Mouse (Mus musculus): ENCODE data around the gene Cep112. TPM values are rescaled to one million over a fixed set of nuclear protein-coding genes. Genes with fewer than 3 reads are reported as not detected.

Gene Cep112
- polyA plus RNA-seq, 1 experiment from 2014 or later = 28.7 TPM

- Histone ChIP-seq H3K4me2 (ENCODE audit: low read length) (no peak overlapping the region), H3K27me3 (ENCODE audit: control insufficient read depth, insufficient read depth, low read length) (no peaks in the 10 kb centered on the region), H3K4me1 (ENCODE audit: control insufficient read depth, insufficient read depth, low read length) (no peaks in the 10 kb centered on the region), H3K9me3 (ENCODE audit: control insufficient read depth, low read length) (no peaks in the 10 kb centered on the region), H3K36me3 (ENCODE audit: control insufficient read depth, insufficient read depth, low read length) (no peaks in the 10 kb centered on the region), H3K4me3 (replicated peaks; ENCODE audit: low read depth, low read length) (no peak overlapping the region), H3K9ac (replicated peaks; ENCODE audit: low read length) (no peak overlapping the region), H3K27ac (replicated peaks; ENCODE audit: low read depth, low read length) (no peak overlapping the region)
- DNase-seq (no peak), ATAC-seq (ENCODE audit: low FRiP score, low TSS enrichment) (no peak)
- 73% methylated on average over 2 of the region's 2 CpGs for WGBS
These were observed 169.1 kb downstream of the Cep112 start for GRCm38 (mm10) chr11:108593959-108594579.

- peak; percentile 68 for DNase-seq
- peak overlapping the region; percentile 32 for H3K4me3 ChIP-seq (replicated peaks; ENCODE audit: low read depth, low read length)
- H3K9me3 ChIP-seq (ENCODE audit: control insufficient read depth, low read length) = no peaks in the 10 kb centered on the region
- 18% methylated on average over 3 of the region's 3 CpGs for WGBS
- peak; percentile 74; the same call in 1 of the 2 replicates for ATAC-seq (ENCODE audit: low FRiP score, low TSS enrichment)
- no peaks in the 10 kb centered on the region for H3K4me1 ChIP-seq (ENCODE audit: control insufficient read depth, insufficient read depth, low read length)
- peak overlapping the region; percentile 27 for H3K4me2 ChIP-seq (ENCODE audit: low read length)
- no peaks in the 10 kb centered on the region for H3K27me3 ChIP-seq (ENCODE audit: control insufficient read depth, insufficient read depth, low read length)
- peak overlapping the region; percentile 73 for H3K27ac ChIP-seq (replicated peaks; ENCODE audit: low read depth, low read length)
- H3K9ac ChIP-seq (replicated peaks; ENCODE audit: low read length) = no peak overlapping the region
- no peaks in the 10 kb centered on the region for H3K36me3 ChIP-seq (ENCODE audit: control insufficient read depth, insufficient read depth, low read length)
These were observed 180.3 kb downstream of the Cep112 start for GRCm38 (mm10) chr11:108605301-108605700.

DNA sequence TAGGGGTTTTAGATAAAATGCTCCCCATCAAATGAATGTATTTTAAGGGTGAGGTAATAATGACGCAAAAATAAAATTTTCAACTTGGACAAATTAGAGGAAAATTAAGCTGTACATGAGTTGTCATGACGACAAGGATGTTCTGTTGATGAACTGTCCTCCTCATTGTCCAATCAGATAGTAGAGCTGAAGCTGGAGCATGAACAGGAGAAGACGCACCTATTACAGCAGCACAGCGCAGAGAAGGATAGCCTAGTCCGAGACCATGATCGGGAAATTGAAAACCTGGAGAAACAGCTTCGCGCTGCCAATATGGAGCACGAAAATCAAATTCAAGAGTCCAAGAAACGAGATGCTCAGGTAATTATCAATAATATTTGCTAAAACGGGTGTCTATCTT lies 181.0 kb downstream of the Cep112 start:
- Histone ChIP-seq H3K27ac (replicated peaks; ENCODE audit: low read depth, low read length) (peak overlapping the region; percentile 73), H3K4me3 (replicated peaks; ENCODE audit: low read depth, low read length) (peak overlapping the region; percentile 32), H3K36me3 (ENCODE audit: control insufficient read depth, insufficient read depth, low read length) (no peaks in the 10 kb centered on the region), H3K9me3 (ENCODE audit: control insufficient read depth, low read length) (no peaks in the 10 kb centered on the region), H3K27me3 (ENCODE audit: control insufficient read depth, insufficient read depth, low read length) (no peaks in the 10 kb centered on the region), H3K9ac (replicated peaks; ENCODE audit: low read length) (peak overlapping the region; percentile 39), H3K4me2 (ENCODE audit: low read length) (peak overlapping the region; percentile 27), H3K4me1 (ENCODE audit: control insufficient read depth, insufficient read depth, low read length) (no peaks in the 10 kb centered on the region)
- DNase-seq (peak; percentile 64), ATAC-seq (ENCODE audit: low FRiP score, low TSS enrichment) (peak; percentile 60; the same call in 1 of the 2 replicates)
- WGBS = 53% methylated on average over 11 of the region's 11 CpGs

- Histone ChIP-seq H3K27ac (replicated peaks; ENCODE audit: low read depth, low read length) (peak overlapping the region; percentile 73), H3K9ac (replicated peaks; ENCODE audit: low read length) (peak overlapping the region; percentile 39; the same call in 1 of the 2 replicates), H3K27me3 (ENCODE audit: control insufficient read depth, insufficient read depth, low read length) (no peaks in the 10 kb centered on the region), H3K9me3 (ENCODE audit: control insufficient read depth, low read length) (no peaks in the 10 kb centered on the region), H3K4me1 (ENCODE audit: control insufficient read depth, insufficient read depth, low read length) (no peaks in the 10 kb centered on the region), H3K36me3 (ENCODE audit: control insufficient read depth, insufficient read depth, low read length) (no peaks in the 10 kb centered on the region), H3K4me3 (replicated peaks; ENCODE audit: low read depth, low read length) (peak overlapping the region; percentile 32), H3K4me2 (ENCODE audit: low read length) (peak overlapping the region; percentile 27)
- DNase-seq (peak; percentile 66), ATAC-seq (ENCODE audit: low FRiP score, low TSS enrichment) (no peak)
These were observed 181.8 kb downstream of the Cep112 start for GRCm38 (mm10) chr11:108606836-108607235.

DNA sequence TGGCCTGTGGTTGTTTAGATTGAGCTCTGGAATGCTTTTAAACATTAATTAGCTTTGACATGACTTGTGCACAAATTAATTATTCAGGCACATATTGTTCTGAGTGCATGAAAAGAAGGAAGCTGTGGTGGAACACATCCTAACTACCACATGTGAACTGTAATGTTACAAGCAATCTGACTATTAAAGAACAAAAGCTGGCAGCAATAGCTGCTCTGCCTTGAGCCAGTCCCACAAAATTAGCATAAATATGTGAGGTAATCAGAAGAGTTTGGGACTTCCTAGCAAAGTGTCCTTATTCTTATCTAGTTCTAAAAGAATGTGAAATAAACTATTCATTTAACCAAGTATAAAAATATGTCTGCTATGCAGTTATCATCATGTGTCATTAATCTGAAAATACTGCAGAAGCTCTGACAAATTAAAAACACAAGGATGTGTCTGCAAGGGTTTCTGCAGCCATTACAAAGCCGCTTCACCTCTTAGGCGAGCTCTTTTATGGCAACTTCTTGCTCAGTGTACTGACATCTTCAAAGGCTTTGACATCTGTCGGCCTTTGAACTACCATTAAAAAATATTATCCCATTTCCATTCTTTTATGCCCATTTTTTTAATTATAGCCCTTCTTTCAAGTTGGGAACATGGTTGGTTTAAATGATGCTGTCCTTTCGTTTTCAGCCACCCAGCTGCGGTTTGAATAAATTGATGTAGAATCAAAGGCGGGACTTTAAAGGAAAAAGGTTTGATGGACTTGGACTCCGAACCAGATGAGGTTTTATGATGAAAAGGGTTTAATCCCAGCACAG lies 195.8 kb downstream of the Cep112 start:
- WGBS = 31% methylated on average over 7 of the region's 7 CpGs
- H3K9ac ChIP-seq (replicated peaks; ENCODE audit: low read length) = no peak overlapping the region
- peaks cover 11% of the 10 kb centered on the region for H3K4me1 ChIP-seq (ENCODE audit: control insufficient read depth, insufficient read depth, low read length)
- no peaks in the 10 kb centered on the region for H3K36me3 ChIP-seq (ENCODE audit: control insufficient read depth, insufficient read depth, low read length)
- 0 out of 2 replicates have a peak, but pooled peaks cover 2% of the 10 kb centered on the region for H3K9me3 ChIP-seq (ENCODE audit: control insufficient read depth, low read length)
- H3K27ac ChIP-seq (replicated peaks; ENCODE audit: low read depth, low read length) = peak overlapping the region; percentile 58
- no peaks in the 10 kb centered on the region for H3K27me3 ChIP-seq (ENCODE audit: control insufficient read depth, insufficient read depth, low read length)
- ATAC-seq (ENCODE audit: low FRiP score, low TSS enrichment) (peak; percentile 48; the same call in 1 of the 2 replicates), DNase-seq (no peak)
- peak overlapping the region; percentile 18 for H3K4me2 ChIP-seq (ENCODE audit: low read length)
- H3K4me3 ChIP-seq (replicated peaks; ENCODE audit: low read depth, low read length) = no peak overlapping the region

DNA sequence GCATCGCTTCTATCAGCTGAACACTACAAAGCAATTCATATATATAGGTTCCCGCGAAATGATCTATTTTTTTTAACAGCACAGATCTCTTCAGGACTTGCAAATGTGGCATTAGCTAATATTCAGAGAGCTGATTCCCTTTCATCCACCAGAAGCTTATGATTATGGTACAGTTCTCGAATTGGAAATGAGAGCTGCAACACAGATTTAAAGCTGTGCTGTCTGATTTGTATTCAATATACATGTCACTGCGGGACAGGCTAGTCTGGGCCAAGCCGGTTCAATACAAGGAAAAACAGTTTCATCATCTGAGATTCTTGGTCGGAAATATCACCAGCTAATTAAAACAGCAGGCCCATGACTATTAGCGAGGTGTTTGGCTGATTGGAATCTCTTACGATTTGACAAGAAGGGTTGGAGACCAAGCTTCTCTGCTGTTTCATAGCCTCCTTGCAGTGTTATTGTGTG lies 196.5 kb downstream of the Cep112 start:
- H3K4me2 ChIP-seq (ENCODE audit: low read length) = peak overlapping the region; percentile 18
- H3K4me3 ChIP-seq (replicated peaks; ENCODE audit: low read depth, low read length) = no peak overlapping the region
- WGBS = 19% methylated on average over 9 of the region's 9 CpGs
- H3K4me1 ChIP-seq (ENCODE audit: control insufficient read depth, insufficient read depth, low read length) = peaks cover 11% of the 10 kb centered on the region
- ATAC-seq (ENCODE audit: low FRiP score, low TSS enrichment) (peak; percentile 63; the same call in 1 of the 2 replicates), DNase-seq (peak; percentile 77)
- no peaks in the 10 kb centered on the region for H3K27me3 ChIP-seq (ENCODE audit: control insufficient read depth, insufficient read depth, low read length)
- peak overlapping the region; percentile 58 for H3K27ac ChIP-seq (replicated peaks; ENCODE audit: low read depth, low read length)
- H3K9me3 ChIP-seq (ENCODE audit: control insufficient read depth, low read length) = 0 out of 2 replicates have a peak, but pooled peaks cover 3% of the 10 kb centered on the region
- H3K9ac ChIP-seq (replicated peaks; ENCODE audit: low read length) = no peak overlapping the region
- H3K36me3 ChIP-seq (ENCODE audit: control insufficient read depth, insufficient read depth, low read length) = no peaks in the 10 kb centered on the region

DNA sequence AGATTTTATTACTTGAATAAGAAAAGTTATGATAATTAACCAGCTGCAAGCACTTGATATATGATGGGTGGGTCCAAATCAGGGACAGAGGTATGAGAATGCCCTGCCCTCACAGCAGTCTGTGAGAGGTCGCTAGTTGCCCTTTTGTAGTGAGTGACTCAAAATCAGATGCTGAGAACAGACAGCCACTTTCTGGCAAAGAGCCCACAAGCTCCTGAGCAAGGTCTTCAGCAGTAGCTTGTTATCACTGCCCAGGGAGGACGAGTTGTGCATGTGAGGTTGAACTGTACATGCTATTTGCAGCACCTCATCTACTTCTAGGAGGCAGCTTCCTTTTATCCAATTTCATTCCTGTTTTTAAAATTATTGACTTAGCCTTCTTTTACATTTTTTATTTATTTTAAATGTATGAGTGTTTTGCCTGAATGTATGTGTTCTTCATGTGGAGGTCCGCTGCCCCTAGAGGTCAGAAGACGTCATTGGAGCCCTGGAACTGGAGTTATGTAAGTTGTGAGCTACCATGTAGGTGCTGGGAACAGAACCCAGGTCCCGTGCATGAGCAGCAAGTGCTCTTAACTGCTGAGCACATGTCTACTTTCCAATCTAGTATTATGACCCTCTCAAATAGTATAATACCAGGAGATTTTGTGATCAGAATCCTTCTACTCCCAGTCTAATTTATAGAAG lies 200.7 kb downstream of the Cep112 start:
- no peak overlapping the region for H3K4me2 ChIP-seq (ENCODE audit: low read length)
- H3K36me3 ChIP-seq (ENCODE audit: control insufficient read depth, insufficient read depth, low read length) = no peaks in the 10 kb centered on the region
- no peak overlapping the region for H3K4me3 ChIP-seq (replicated peaks; ENCODE audit: low read depth, low read length)
- WGBS = 86% methylated on average over 5 of the region's 5 CpGs
- ATAC-seq (ENCODE audit: low FRiP score, low TSS enrichment) = no peak
- peaks cover 4% of the 10 kb centered on the region; the same call in 1 of the 2 replicates for H3K4me1 ChIP-seq (ENCODE audit: control insufficient read depth, insufficient read depth, low read length)
- H3K9me3 ChIP-seq (ENCODE audit: control insufficient read depth, low read length) = 0 out of 2 replicates have a peak, but pooled peaks cover 3% of the 10 kb centered on the region
- no peaks in the 10 kb centered on the region for H3K27me3 ChIP-seq (ENCODE audit: control insufficient read depth, insufficient read depth, low read length)
- DNase-seq = no peak
- no peak overlapping the region for H3K27ac ChIP-seq (replicated peaks; ENCODE audit: low read depth, low read length)
- H3K9ac ChIP-seq (replicated peaks; ENCODE audit: low read length) = no peak overlapping the region

GRCm38 (mm10) chr11:108637780-108638179 lies 212.8 kb downstream of the Cep112 start:
- DNase-seq = no peak
- H3K36me3 ChIP-seq (ENCODE audit: control insufficient read depth, insufficient read depth, low read length) = no peaks in the 10 kb centered on the region
- WGBS = 83% methylated on average over 2 of the region's 2 CpGs
- H3K4me1 ChIP-seq (ENCODE audit: control insufficient read depth, insufficient read depth, low read length) = no peaks in the 10 kb centered on the region
- H3K9me3 ChIP-seq (ENCODE audit: control insufficient read depth, low read length) = no peaks in the 10 kb centered on the region
- no peak overlapping the region for H3K4me2 ChIP-seq (ENCODE audit: low read length)
- H3K27ac ChIP-seq (replicated peaks; ENCODE audit: low read depth, low read length) = no peak overlapping the region
- ATAC-seq (ENCODE audit: low FRiP score, low TSS enrichment) = no peak
- H3K27me3 ChIP-seq (ENCODE audit: control insufficient read depth, insufficient read depth, low read length) = no peaks in the 10 kb centered on the region
- H3K9ac ChIP-seq (replicated peaks; ENCODE audit: low read length) = no peak overlapping the region
- H3K4me3 ChIP-seq (replicated peaks; ENCODE audit: low read depth, low read length) = no peak overlapping the region

Data from midbrain, embryonic 14.5 days (tissue).